Mouse (Mus musculus) testis, adult 2 months (tissue): ENCODE measurements at regions not wholly inside any gene's neighbourhood (a gene's known extent, or its start where the extent isn't known, plus 50 kb on each side); places are given as distances from the start of the nearest gene placed in this dataset.

Experiments
- CTCF ChIP-seq: fragments of 200-500 bp; IDR thresholded peaks from 2 replicates; pipeline ENCODE4 v1.5.1; 2012; ENCODE audit warnings: low read depth, mild to moderate bottlenecking, inconsistent platforms, low read length, moderate library complexity; ENCODE audit not compliant: control insufficient read depth, insufficient read depth, insufficient replicate concordance
- POLR2A ChIP-seq: fragments of 200-500 bp; IDR thresholded peaks from 2 replicates; pipeline ENCODE4 v1.6.1; 2012; ENCODE audit warnings: low read depth, mild to moderate bottlenecking, inconsistent platforms, low read length, moderate library complexity; ENCODE audit not compliant: control insufficient read depth

DNA sequence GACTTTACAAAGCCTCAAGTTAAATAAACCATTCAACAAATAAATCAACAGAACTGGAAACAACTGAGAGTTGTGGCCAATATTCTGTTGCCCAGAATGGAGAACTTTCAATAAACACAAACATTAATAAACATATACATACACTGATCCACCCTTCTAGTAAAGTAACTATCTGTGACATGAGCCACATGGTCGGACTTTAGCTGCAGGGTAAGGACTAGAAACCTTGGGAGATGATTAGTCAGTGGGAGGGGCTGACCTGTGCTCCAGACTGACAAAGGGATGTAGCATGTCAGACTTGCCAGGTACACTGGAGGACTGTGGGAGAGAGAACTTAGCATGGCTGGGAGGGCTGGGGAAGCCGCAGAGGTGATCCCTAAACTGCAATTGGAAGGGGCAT, 61.6 kb upstream of the Ankrd1 start:
- TF ChIP-seq CTCF, result no peak
- TF ChIP-seq POLR2A, result no peak
